Mouse (Mus musculus) small intestine, adult 2 months (tissue): Measurements from ENCODE around the gene Cfi.

ENCODE experiments used
- CTCF ChIP-seq: fragments of 200-500 bp; IDR thresholded peaks from 2 replicates; pipeline ENCODE4 v1.5.1; 2012; ENCODE audit warnings: low read depth, mild to moderate bottlenecking, control low read depth, inconsistent platforms, low read length, moderate library complexity, mixed read lengths; ENCODE audit not compliant: insufficient replicate concordance, insufficient read length; ENCODE audit errors: extremely low read depth
- POLR2A ChIP-seq: fragments of 200-500 bp; IDR thresholded peaks from 2 replicates; pipeline ENCODE4 v1.6.1; 2012; ENCODE audit warnings: low read depth, mild to moderate bottlenecking, control low read depth, inconsistent platforms, low read length, moderate library complexity

GRCm38 (mm10) chr3:129878405-129879021 lies 42.8 kb downstream of the Cfi start, which contains the start of gene Pla2g12a:
- TF ChIP-seq CTCF, result no peak
- no peak for TF ChIP-seq POLR2A
